Mouse (Mus musculus): ENCODE measurements at regions not wholly inside any gene's neighbourhood (a gene's known extent, or its start where the extent isn't known, plus 50 kb on each side); places are given as distances from the start of the nearest gene placed in this dataset.

DNA sequence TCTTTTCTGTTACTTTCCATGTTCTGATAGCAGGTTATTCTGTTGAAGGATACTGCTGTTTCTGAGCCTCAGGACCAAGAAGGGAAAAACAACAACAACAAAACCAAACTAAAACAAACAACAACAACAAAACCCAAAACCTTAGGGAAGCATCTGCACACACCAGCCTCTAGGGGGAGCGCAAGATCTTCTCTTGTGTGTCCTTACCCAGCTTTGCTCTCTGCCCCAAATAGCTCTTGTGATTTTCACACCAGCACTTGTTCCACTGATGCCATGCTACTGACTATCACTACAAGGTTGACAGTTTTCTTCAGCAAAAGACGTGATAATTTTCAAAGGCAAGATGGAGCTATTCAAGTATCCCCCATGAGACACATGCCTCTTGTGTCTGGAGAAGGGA lies 59.8 kb upstream of the Nrg3 start:
- in situ Hi-C loops (cut with MboI; ENCODE audit: unreplicated experiment in 2 of 2): loop anchor here (5.0 to 25.0 kb wide), 6 partner anchors 1255 to 1512 kb away; no protein-coding TSS in a partner anchor
